Mouse (Mus musculus) forebrain, embryonic 10.5 days (tissue): ENCODE data around the gene Aim2. TPM values are rescaled to one million over a fixed set of nuclear protein-coding genes. Genes with fewer than 3 reads are reported as not detected.
"Not testable (repeated sequence)": the region's sequence is repeated elsewhere in the genome, so short reads cannot be mapped to it uniquely, and the experiment has no call there.

Experiments used
- DNase-seq: peaks from one replicate; pipeline ENCODE4 v3.0.0-alpha.2; 2017; ENCODE audit warnings: low spot score; ENCODE audit errors: extremely low spot score
- H3K27ac ChIP-seq: fragments of 300-500 bp; sonication (generic); 2 replicates; pipeline ENCODE4 v1.5.1; 2016; ENCODE audit warnings: mild to moderate bottlenecking
- H3K27me3 ChIP-seq: fragments of 300-500 bp; sonication (generic); 2 replicates; pipeline ENCODE4 v1.6.1; 2016; ENCODE audit warnings: mild to moderate bottlenecking; ENCODE audit not compliant: poor library complexity, severe bottlenecking
- H3K36me3 ChIP-seq: fragments of 300-500 bp; sonication (generic); replicated peaks from 2 replicates; pipeline ENCODE4 v1.6.1; 2016; ENCODE audit warnings: mild to moderate bottlenecking, moderate library complexity
- H3K4me1 ChIP-seq: fragments of 300-500 bp; sonication (generic); 2 replicates; pipeline ENCODE4 v1.6.1; 2016
- H3K4me3 ChIP-seq: fragments of 300-500 bp; sonication (generic); 2 replicates; pipeline ENCODE4 v1.5.1; 2016; ENCODE audit warnings: mild to moderate bottlenecking, moderate library complexity
- H3K9me3 ChIP-seq: fragments of 300-500 bp; sonication (generic); 2 replicates; pipeline ENCODE4 v1.6.1; 2016; ENCODE audit warnings: mild to moderate bottlenecking, moderate library complexity
- WGBS: fragments of 180-500 bp; shearing (Covaris S2); methylation state at CpG from one replicate; pipeline ENCODE4 v1.1.7; 2016; 5-methylcytosine and 5-hydroxymethylcytosine counted together
- polyA plus RNA-seq: library from polyadenylated mRNA; unstranded; fragments of >200 nt; fragmentation: Nextera tagmentation; extraction: Ambion mirVana; gene quantifications from 2 replicates; pipeline ENCODE4 v1.2.1, GENCODE M21; 2016

Gene Aim2
- polyA plus RNA-seq = 4.8 and 6.4 TPM in 2 replicates

DNA sequence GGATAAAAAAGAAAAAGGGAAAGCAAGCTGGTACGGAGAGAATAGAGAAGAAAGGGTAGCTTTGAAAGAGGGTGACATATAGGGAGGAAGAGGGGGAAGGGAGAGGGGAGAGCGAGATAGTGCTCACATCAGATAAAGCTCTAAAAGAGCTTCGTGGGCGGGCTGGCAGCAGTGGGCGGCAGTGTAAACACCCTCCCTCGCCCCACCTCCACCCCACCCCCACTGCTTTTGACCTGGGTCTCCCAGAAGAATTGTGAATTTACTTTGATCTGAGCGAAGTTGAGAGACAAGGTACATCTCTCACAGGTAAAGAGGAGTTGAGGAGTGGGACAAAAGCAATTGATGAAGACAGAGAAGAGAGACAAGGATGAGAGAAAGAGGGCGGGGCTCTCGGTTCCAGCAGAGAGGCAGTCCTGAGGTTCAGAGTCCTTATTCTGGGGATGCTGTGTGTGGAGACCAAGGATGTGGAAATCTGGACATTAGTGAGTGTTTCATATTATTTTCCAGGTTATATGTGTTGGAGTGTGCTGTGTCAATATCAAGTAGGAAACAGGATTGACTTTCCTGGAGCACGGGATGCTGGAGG lies at the start of gene Aim2:
Aim2 (plus strand) TSS at position 508 of the 586 bp plus-strand sequence.
- Histone ChIP-seq H3K27me3 (no peaks in the 10 kb centered on the region), H3K27ac (peak within 1 kb of the TSS; percentile 87), H3K4me3 (peak within 1 kb of the TSS; percentile 56), H3K4me1 (peaks cover 32% of the 10 kb centered on the region), H3K9me3 (no peaks in the 10 kb centered on the region), H3K36me3 (no peaks in the 10 kb centered on the region; the same call in 1 of the 2 replicates)
- no peak for DNase-seq
- WGBS = 14% methylated on average over 10 of the region's 10 CpGs

DNA sequence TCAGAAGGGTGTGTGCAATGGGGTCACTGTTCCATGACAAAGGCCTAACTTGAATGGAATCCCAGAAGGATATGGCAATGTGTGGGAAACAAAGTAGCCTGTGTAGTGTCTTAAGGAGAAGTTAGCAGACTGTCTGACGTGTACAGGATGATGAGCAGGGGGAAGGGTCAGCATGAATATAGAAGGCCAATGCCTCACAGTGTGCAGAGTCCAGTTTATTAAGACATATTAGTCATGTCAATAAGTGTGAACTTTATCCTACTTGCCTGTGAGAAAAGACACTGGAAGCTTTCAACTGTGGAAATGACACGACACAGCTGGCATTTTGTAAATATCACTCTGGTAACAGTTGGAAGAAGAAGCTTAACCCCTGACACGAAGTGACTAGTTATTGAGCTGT lies 47.9 kb upstream of the Aim2 start:
- not testable (repeated sequence) for H3K4me1 ChIP-seq, H3K36me3 ChIP-seq, DNase-seq, H3K9me3 ChIP-seq, H3K27ac ChIP-seq, H3K27me3 ChIP-seq, H3K4me3 ChIP-seq
- WGBS = 67% methylated on average over 3 of the region's 3 CpGs

DNA sequence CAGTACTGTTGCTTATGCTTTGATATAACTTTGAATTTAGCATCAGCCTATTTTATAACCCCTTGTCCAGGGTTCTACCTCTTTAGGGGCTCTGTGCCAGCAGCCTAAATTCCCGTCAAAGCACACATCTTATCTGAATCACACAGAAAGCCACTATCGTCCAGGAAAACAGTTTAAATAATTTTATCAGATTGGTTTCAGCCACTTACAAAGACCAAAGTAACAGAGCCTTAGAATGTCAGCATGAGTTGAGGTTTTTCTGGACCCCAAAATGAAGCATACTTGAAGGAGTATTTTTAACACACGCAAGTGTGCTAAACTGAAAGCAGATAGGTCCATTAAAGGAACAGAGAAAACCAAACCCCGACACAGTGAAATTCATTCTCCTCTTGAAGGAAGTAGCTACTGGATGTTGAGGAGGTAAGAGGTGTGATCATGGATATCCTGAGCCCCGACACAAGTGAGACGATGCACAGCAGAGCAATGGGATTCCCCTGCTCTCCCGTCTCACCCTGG lies 37.1 kb upstream of the Aim2 start:
- H3K27me3 ChIP-seq, H3K27ac ChIP-seq, H3K4me1 ChIP-seq, DNase-seq, H3K4me3 ChIP-seq, H3K36me3 ChIP-seq, H3K9me3 ChIP-seq: not testable (repeated sequence)
- 87% methylated on average over 7 of the region's 7 CpGs for WGBS

DNA sequence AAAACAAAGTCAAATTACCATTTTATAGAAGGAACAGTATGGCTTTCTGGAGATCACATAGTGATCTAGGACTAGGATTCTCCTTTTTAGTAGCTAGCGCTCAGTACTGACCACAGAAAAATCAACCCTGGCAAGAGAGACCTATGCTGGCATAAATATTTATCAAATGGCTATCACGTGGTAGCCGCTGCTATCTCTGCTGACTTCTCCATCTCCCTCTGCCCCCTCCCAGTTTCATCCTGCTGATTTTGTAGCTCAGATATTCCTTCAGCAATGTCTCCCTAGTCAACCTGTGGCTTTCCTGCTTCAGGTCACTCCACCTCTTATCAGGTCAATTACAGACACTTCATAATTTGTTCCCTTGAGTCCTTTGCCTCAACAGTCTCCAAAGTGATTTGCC lies 35.0 kb upstream of the Aim2 start:
- H3K4me3 ChIP-seq = no peak overlapping the region
- WGBS = 94% methylated on average over 3 of the region's 3 CpGs
- H3K9me3 ChIP-seq = no peaks in the 10 kb centered on the region
- H3K27me3 ChIP-seq = no peaks in the 10 kb centered on the region
- no peaks in the 10 kb centered on the region for H3K36me3 ChIP-seq
- DNase-seq = no peak
- no peaks in the 10 kb centered on the region for H3K4me1 ChIP-seq
- no peak overlapping the region for H3K27ac ChIP-seq

DNA sequence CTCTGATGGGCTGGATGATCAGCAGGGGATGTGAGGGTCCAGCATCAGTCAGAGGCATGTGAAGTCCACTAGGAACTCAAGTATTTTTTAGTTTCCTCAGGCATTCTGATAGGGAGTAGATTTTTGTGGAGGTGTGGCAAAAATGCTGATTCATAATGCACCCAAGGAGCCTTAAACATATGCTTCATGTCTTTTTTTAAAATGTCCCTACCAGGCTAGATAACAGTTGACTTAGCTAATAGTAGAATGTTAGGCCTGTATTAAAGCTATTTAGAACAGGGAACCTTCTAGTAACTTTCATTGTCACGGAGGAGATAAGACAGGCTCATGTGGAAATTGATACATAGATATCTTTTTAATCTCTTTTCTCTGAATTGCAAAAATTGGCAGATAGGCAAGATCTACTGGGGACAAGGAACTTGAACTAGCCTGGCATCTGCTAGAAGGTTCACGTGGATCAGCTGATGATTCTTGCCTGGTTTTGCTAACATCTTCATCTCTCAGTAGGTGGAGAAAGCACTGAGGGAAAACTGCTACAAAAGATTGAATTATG lies 32.7 kb upstream of the Aim2 start:
- Histone ChIP-seq H3K27me3 (no peaks in the 10 kb centered on the region), H3K36me3 (no peaks in the 10 kb centered on the region), H3K27ac (no peak overlapping the region), H3K9me3 (no peaks in the 10 kb centered on the region), H3K4me1 (no peaks in the 10 kb centered on the region), H3K4me3 (no peak overlapping the region)
- no peak for DNase-seq
- WGBS = 90% methylated on average over 2 of the region's 2 CpGs

DNA sequence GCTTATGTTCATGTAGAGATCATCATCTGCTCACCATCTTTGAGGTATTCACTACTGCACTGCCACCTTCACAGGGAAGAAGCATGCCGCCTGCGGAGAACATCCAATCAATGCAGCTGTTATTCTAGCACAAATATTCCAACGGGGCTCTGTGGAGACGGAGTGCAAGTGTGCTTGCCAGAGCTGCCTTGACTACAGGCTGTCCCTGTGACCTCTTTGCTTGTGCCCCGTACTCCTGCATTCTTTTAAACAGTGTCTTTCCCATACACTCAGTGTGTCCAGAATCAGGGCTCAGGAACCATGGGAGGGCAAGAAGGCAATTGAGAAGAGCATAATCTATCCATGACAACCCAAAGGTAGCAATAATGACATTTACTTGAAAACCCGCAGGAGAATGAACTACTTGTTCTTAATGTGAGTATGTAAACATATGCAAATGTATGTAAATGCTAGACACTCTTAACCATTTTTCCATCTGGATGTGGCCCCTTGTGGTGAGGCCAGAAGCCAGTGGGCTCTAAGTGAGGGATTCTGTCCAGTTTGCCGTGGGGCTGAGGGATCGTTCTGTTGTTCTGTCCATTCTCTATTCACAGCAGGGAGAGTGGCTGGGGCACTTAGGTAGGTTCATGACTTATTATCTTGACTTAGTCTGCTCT lies 29.0 kb upstream of the Aim2 start:
- Histone ChIP-seq H3K27me3 (no peaks in the 10 kb centered on the region), H3K36me3 (no peaks in the 10 kb centered on the region), H3K9me3 (no peaks in the 10 kb centered on the region), H3K4me3 (no peak overlapping the region), H3K4me1 (no peaks in the 10 kb centered on the region), H3K27ac (no peak overlapping the region)
- 80% methylated on average over 8 of the region's 8 CpGs for WGBS
- DNase-seq = no peak

DNA sequence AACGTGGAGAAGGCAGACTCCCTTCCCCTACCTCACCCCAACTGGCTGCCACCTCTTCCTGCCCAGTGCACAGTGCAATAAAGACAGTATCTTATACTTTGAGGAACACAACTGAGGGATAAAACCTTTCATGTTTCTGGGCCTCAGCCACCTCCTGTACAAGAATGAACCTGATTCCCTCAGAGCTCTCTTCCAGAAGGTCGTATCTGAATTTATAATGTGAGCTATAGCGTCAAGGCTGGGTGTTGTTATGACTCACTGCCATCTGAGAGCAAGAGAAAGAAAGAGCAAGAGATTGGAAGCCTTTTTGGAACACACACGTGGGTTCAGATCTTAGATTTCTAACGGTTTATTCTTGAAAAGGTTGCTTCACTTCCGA lies 28.4 kb upstream of the Aim2 start:
- 77% methylated on average over 6 of the region's 6 CpGs for WGBS

DNA sequence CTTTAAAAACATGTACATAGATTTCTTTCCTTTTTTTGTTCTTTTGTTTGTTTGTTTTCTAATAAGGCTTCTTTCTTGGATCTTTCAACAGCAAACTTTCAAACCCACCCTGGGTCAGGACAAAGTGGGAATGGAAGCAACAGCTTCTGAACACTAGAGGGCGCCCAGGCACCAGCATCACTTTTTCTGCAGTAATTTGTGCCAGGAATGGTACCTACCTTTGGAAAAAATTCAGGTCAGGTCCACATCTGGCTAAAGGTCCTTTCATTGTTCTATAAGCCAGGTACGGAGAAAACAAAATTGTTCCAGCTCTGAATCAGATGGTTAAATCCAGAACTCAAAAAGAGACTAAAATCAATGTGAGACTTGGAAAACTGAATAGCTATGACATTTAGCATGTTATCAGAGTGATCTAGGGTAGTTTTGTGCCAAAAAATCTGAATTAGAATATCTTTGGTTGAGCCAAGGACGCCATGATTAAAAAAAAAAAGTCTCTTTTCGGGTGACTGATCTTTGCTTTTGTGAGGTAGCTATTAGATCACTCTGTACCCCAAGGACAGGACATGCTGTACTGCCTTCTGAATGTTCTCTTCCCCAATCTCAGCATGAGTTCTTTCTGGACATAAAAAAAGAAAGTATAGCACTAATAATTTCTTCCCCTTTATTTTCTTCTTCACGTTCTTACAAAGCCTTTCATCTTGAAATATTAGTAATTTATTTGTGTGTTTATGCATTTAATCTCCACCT lies 26.7 kb upstream of the Aim2 start:
- no peak for DNase-seq
- Histone ChIP-seq H3K4me3 (no peak overlapping the region), H3K27ac (no peak overlapping the region), H3K9me3 (no peaks in the 10 kb centered on the region), H3K4me1 (peaks cover 7% of the 10 kb centered on the region), H3K36me3 (no peaks in the 10 kb centered on the region), H3K27me3 (no peaks in the 10 kb centered on the region)
- WGBS = 36% methylated on average over 5 of the region's 5 CpGs

More for the DNA sequence above, 28.4 kb upstream of the Aim2 start:
- no peaks in the 10 kb centered on the region for H3K27me3 ChIP-seq
- H3K27ac ChIP-seq = no peak overlapping the region
- H3K4me3 ChIP-seq = no peak overlapping the region
- H3K9me3 ChIP-seq = no peaks in the 10 kb centered on the region
- H3K36me3 ChIP-seq = no peaks in the 10 kb centered on the region
- no peaks in the 10 kb centered on the region for H3K4me1 ChIP-seq
- no peak for DNase-seq

DNA sequence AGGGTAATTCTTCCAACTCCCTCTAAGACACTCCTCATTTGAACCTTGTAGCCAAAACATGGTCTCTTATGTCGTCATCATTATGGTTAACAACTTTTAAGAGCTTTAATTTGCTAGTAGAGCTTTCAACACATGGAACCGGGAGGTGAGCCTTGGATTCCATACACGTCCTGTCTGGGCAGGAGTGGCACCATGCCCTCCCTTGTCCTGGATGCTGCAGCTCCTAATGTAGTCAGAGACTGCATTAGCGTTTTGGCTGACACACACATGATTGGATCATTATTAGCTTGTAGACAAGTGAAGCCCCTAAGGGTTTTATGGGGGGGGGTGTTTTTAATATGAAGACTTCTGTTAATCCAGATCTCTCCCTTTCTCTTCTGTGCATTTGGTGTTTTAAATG lies 25.7 kb upstream of the Aim2 start:
- Histone ChIP-seq H3K4me3 (no peak overlapping the region), H3K4me1 (peaks cover 12% of the 10 kb centered on the region), H3K9me3 (no peaks in the 10 kb centered on the region), H3K27ac (no peak overlapping the region), H3K27me3 (no peaks in the 10 kb centered on the region), H3K36me3 (no peaks in the 10 kb centered on the region)
- WGBS = 78% methylated on average over 4 of the region's 4 CpGs
- no peak for DNase-seq

DNA sequence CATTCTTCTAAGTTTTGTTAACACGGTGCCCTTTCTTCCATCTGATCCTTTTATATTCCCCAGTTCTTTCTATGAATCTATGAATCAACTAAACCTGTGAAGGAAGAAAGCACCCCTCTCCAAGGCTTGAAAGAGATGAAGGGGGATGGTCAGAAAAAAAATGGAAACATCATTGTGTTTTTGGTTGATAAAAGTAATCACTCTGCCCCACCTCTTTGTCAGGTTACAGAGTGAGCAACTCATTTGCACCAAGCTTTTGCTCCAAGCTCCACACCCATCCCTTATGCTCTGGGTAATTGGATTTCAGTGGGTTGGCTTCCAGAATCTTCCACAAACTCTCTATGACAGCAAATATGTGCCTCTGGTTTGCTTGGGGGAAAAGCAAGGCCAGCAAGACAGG lies 25.3 kb upstream of the Aim2 start:
- no peaks in the 10 kb centered on the region for H3K27me3 ChIP-seq
- peaks cover 12% of the 10 kb centered on the region for H3K4me1 ChIP-seq
- H3K4me3 ChIP-seq = no peak overlapping the region
- DNase-seq = no peak
- no peaks in the 10 kb centered on the region for H3K36me3 ChIP-seq
- H3K9me3 ChIP-seq = no peaks in the 10 kb centered on the region
- WGBS = 94% methylated on average over 1 of the region's 1 CpGs
- no peak overlapping the region for H3K27ac ChIP-seq

DNA sequence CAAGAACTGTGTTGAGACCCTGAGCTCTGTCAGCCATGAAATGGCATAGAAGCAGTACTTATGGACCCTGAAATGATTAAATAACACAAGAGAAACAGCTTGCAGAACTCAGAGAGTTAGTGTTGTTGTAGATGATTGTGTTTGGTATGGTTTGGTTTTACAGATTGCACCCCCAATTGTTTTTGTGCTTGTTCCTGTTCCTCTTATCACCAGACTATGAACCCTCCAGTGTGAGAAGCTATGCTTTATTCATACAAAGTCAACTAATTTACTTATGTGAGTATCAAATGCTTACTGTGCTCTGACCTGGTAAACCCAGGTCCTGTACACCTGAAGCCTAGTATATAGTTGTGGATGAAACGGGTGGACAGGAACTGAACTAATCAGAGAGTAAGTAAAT lies 24.1 kb upstream of the Aim2 start:
- Histone ChIP-seq H3K4me1 (peaks cover 12% of the 10 kb centered on the region), H3K27ac (no peak overlapping the region), H3K27me3 (no peaks in the 10 kb centered on the region), H3K9me3 (no peaks in the 10 kb centered on the region), H3K4me3 (no peak overlapping the region), H3K36me3 (no peaks in the 10 kb centered on the region)
- no peak for DNase-seq
- 83% methylated on average over 1 of the region's 1 CpGs for WGBS

DNA sequence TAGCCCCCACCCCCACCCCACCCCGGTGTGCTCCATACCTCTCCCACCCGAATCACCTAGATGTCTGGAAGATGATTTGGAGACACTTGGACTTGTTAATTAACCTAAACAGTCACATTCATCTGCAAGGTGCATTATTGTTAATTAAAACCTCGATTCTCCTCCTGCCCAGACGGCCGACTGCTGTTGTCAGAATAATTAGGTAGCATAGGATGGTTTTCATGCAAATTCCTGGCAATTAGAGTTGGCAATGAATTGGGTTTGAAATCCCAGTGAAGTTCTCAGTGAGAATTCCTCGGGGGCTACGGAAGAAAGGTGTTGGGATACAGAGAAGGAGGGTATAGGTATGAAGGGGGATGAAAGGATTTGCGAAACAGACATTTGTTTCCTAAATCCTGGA lies 22.2 kb upstream of the Aim2 start:
- Histone ChIP-seq H3K36me3 (no peaks in the 10 kb centered on the region), H3K9me3 (no peaks in the 10 kb centered on the region), H3K27me3 (no peaks in the 10 kb centered on the region), H3K4me3 (no peak overlapping the region), H3K27ac (no peak overlapping the region), H3K4me1 (peaks cover 12% of the 10 kb centered on the region)
- 60% methylated on average over 8 of the region's 8 CpGs for WGBS
- no peak for DNase-seq

DNA sequence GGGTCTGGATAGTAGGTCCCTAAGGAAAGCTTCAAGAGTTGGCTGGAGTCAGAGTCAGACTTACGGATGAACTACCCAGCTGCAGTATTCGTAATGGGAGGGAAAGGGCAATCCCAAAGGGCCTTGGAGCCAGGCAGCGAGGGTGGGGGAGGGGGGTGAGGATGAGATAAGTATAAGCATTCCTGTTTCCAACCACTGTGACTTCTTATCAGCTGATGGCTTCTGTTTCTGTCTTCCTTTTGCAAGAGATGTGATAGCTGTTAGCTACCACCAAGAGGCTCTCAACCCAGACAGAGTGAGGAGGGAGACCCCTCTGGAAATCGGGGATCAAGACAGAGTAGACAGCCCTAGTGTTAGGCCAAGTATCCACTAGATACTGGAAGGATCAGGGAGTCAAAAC lies 21.5 kb upstream of the Aim2 start:
- no peaks in the 10 kb centered on the region for H3K9me3 ChIP-seq
- WGBS = 59% methylated on average over 4 of the region's 4 CpGs
- H3K4me1 ChIP-seq = peaks cover 12% of the 10 kb centered on the region
- no peaks in the 10 kb centered on the region for H3K27me3 ChIP-seq
- H3K4me3 ChIP-seq = no peak overlapping the region
- no peak overlapping the region for H3K27ac ChIP-seq
- DNase-seq = no peak
- H3K36me3 ChIP-seq = no peaks in the 10 kb centered on the region
